Mouse (Mus musculus): ENCODE data around the gene Fcgr3.

DNA sequence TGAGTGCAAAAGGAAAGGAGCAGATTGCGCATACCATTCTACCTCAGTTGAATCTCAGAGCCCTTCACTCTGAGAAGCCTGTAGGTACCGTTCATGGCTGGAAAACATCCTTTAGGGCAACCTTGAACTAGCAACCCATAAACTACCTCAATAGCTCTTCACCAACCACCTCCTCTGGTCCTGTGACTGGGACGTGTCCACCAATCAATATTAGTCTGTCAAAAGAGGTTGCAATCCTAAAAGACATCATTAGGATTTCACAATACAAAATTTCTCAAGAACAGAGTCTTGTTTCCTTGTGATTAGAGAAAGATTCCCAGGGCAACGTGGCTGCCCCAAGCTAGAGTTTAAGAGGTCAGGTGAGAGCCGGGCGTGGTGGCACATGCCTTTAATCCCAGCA, 11.4 kb downstream of the Fcgr3 start:
- TF ChIP-seq TAL1 (IDR thresholded peaks at IDR 0.05; ENCODE audit: low read length), result no peak
- no peak for TF ChIP-seq GATA1 (IDR thresholded peaks at IDR 0.05; ENCODE audit: low read length)

Measured in erythroblast, embryonic 14.5 days (primary cell).